Mouse (Mus musculus): ENCODE measurements around the gene Ap3m1. TPM values are rescaled to one million over a fixed set of nuclear protein-coding genes. Genes with fewer than 3 reads are reported as not detected.

Ap3m1 gene
- total RNA-seq, 2 experiments from 2014 or later, result 76.3 to 78.0 TPM

- no peak for DNase-seq
These were observed 17.3 kb upstream of the Ap3m1 start for GRCm38 (mm10) chr14:21069594-21069993.

GRCm38 (mm10) chr14:21065490-21066162, 13.3 kb upstream of the Ap3m1 start:
- DNase-seq, result no peak

DNA sequence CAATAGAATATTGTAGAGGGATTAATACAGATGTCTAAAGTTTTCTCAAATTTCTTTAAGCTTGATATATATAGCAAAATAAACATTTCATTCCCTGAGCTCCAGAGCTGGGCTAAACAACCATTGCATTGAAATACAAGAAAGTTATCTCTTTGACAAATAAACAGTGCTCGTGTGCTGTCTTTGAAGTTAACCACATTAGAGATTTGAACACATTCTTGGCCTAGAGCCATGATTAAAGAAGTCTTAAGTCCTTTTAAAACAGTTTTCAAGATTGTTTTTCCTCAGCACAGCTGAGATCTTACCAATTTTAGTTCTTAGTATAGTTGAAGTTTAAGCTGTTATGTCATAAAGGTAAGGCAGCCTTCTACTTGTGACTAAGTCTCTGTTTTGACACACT, 12.0 kb upstream of the Ap3m1 start:
- DNase-seq, result no peak

DNA sequence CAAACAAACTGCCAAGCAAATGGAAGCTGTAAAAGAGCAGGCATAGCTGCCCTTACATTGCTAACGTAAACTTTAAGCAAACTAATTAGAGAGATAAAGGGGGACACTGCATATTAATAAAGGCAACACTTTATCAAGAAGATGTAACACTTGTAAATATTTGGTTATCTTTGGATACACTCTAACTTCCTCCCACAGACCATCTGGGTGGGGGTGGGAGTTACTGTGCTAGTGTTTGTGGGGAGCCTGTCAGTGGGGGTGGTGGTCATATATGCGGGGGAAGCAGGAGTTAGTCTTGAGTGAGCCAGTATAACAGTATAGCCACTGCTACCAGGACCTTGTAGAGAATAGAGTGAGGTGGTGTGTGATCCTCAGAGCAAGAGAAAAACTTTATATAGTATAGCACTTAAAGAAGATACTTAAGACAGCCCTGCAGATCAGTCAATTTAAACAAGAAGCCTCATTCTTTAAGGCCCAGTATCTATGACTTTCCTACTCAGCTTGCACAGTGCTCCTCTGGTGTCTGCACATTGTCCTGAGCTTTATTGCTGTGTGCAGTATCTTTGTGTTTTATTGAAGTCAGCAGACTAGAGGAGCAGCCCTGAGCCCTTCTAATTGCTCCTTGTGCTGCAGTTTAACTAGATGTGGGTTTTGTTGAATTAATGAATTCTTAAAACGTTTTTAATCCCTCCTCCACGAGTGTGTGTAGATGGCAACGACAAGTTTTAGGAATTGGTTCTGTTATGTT, 10.6 kb upstream of the Ap3m1 start:
- DNase-seq, result no peak

- no peak for DNase-seq
These were observed 6.7 kb upstream of the Ap3m1 start for GRCm38 (mm10) chr14:21058972-21059371.

- no peak for DNase-seq
These were observed 1.3 kb upstream of the Ap3m1 start for GRCm38 (mm10) chr14:21053586-21053985.

DNA sequence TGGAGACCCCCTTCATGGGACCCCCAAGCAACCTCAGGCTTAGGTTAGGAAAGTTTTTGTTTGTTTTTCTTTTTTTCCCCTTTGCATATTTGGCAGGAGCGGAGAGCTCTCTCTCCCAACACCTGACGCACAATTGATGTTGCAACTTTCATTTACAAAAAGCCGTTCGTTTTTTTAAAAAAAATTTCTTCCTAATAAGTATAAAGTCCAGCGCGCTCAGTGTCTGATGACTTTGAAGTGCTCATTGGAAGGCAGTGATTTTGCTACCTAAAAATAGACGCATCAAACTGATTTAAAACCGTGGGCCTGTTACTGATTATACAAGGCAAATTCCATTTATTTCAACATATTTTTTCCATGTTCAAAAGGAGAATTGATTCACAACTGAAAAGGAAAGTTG, 843 bp upstream of the Ap3m1 start:
- no peak for DNase-seq

- no peak for DNase-seq
These were observed 448 bp upstream of the Ap3m1 start for GRCm38 (mm10) chr14:21052781-21053130.

- DNase-seq, result no peak
These were observed 762 bp downstream of the Ap3m1 start for GRCm38 (mm10) chr14:21051380-21052111.

DNA sequence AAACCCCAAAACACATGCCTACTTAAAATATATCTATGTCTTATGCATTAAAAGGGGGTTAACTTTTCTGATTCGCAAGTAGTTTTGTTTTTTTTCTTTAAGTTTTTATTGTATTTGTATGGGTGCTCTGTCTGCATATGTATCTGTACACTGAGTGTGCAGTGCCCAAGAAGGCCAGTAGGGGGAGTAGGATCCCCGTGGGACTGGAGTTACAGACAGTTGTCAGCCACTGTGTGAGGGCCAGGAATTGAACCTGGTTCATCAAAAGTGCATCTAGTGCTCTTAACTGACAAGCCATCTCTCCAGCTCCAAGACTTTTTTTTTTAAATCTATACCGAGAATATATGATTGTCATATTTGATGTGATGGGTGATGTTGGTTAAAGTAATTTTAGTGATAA, 1.6 kb downstream of the Ap3m1 start:
- DNase-seq, result no peak

- no peak for DNase-seq
These were observed 3.4 kb downstream of the Ap3m1 start for GRCm38 (mm10) chr14:21048879-21049278.

DNA sequence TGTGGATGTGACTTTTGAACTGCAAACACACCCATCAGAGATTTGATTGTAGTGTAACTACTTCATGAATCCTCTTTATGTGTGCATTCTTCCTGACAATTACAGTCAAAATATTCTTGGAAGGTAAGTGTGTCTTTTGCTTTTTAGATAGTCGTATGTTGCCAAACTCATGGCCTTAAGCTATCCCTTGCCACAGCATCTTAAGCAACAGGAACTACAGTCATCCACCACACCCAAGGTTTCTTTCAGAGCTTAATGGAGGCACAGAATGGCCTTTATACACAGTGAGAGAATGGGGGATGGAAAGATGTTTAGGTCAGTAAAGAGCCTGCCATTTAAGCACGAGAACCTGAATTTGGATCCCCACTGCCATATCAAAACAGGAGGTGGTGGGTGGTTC, 4.5 kb downstream of the Ap3m1 start:
- DNase-seq, result no peak

GRCm38 (mm10) chr14:21039623-21040022, 12.7 kb downstream of the Ap3m1 start:
- no peak for DNase-seq

DNA sequence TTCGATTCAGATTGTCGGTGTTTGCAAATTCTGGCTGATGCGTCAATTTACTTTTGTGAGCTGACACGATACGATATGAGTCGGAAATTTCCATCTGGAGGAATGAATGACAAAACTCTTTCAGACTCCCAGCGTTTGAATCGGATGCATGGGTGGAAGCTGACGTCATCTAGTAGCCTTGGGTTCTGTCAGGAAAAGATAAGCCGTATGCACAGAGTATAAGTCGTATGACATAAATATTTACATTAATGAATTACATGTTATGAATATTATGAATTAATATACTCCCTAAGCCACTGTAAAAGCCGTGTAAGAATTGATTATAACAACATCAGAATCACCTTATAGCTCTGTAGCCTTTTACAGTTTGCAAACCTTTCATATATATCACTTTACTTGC, 13.2 kb downstream of the Ap3m1 start:
- DNase-seq, result no peak

GRCm38 (mm10) chr14:21034791-21035190, 17.5 kb downstream of the Ap3m1 start:
- DNase-seq, result no peak

GRCm38 (mm10) chr14:21034271-21034670, 18.0 kb downstream of the Ap3m1 start:
- no peak for DNase-seq

GRCm38 (mm10) chr14:21031783-21032511, 20.4 kb downstream of the Ap3m1 start:
- no peak for DNase-seq

GRCm38 (mm10) chr14:21029025-21029659, 23.2 kb downstream of the Ap3m1 start:
- peak in 1 of 2 experiments; percentile 30 for DNase-seq

- no peak for DNase-seq
These were observed 24.8 kb downstream of the Ap3m1 start for GRCm38 (mm10) chr14:21027542-21027941.

DNA sequence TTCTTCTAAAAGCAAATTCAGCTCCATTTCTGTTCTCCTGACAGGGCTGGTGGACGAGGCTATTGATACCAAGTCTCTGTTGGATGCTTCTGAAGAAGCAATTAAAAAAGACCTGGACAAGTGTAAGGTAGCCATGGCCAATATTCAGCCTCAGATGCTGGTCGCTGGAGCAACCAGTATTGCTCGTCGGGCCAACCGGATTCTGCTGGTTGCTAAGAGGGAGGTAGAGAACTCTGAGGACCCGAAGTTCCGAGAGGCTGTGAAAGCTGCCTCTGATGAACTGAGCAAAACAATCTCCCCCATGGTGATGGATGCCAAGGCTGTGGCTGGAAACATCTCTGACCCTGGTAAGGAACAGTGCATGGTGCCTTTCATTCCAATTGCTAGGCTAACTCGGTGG, 31.9 kb downstream of the Ap3m1 start:
- DNase-seq, result peak; percentile 50 to 53

- DNase-seq, result no peak
These were observed 33.3 kb downstream of the Ap3m1 start for GRCm38 (mm10) chr14:21018977-21019376.

DNA sequence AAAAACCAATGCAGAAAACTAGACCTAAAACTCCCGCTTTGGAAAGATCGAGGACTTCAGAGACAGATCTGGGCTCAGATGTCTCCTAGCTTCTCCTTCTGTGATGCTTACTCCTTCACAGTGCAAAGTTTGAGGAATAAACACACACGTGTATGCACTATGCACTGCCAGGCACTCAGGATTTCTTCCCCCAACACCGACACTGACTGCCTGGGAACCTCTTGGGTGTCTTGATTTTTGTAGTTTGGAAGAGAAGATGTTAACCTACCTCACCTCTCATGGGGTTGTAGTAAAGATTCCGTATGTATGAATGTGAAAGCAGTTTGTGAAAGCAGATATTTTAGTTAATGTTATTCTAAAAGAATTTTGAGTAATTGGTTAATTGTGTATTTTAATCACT, 34.4 kb downstream of the Ap3m1 start:
- DNase-seq, result no peak

Measured in layer of hippocampus, postnatal 36 days (tissue).